Mouse (Mus musculus): ENCODE measurements around the gene Znrf2. TPM values are rescaled to one million over a fixed set of nuclear protein-coding genes. Genes with fewer than 3 reads are reported as not detected.

Znrf2 gene
- total and polyA plus RNA-seq, 2 experiments from 2014 or later = 5.9 to 45.9 TPM

DNA sequence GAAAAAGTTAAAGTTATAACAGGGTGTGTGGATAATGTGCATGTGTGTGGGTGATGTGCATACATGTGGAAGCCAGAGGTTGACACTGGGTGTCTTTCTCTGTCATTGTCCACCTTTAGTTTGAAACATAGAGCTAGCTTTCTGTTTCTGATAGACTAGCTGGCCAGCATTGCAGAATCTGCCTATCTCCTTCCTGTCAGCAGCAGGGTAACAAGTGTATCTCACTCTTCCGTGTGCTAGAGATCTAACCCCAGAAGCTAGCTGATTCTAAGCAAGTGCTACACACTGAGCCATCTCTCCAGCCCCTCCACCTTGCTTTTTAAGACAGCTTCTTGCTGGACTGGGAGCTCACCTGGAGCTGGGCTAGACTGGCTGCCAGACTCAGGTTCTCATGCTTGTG lies 11.6 kb downstream of the Znrf2 start:
- Histone ChIP-seq H3K4me3 (ENCODE audit: low read length) (no peak overlapping the region), H3K4me1 (ENCODE audit: insufficient read depth, low read length) (no peaks in the 10 kb centered on the region), H3K4me2 (ENCODE audit: low read depth, low read length) (no peak overlapping the region), H3K27ac (no peak overlapping the region), H3K9ac (replicated peaks; ENCODE audit: low read length) (no peak overlapping the region), H3K27me3 (ENCODE audit: insufficient read depth, low read length) (no peaks in the 10 kb centered on the region), H3K36me3 (ENCODE audit: insufficient read depth, low read length) (no peaks in the 10 kb centered on the region), H3K9me3 (ENCODE audit: low read length) (no peaks in the 10 kb centered on the region)
- no peak for ATAC-seq
- DNase-seq (ENCODE audit: low spot score) = no peak
- TF ChIP-seq CTCF (IDR thresholded peaks at IDR 0.05; ENCODE audit: low read depth) = no peak
- 81% methylated on average over 1 of the region's 1 CpGs for WGBS

DNA sequence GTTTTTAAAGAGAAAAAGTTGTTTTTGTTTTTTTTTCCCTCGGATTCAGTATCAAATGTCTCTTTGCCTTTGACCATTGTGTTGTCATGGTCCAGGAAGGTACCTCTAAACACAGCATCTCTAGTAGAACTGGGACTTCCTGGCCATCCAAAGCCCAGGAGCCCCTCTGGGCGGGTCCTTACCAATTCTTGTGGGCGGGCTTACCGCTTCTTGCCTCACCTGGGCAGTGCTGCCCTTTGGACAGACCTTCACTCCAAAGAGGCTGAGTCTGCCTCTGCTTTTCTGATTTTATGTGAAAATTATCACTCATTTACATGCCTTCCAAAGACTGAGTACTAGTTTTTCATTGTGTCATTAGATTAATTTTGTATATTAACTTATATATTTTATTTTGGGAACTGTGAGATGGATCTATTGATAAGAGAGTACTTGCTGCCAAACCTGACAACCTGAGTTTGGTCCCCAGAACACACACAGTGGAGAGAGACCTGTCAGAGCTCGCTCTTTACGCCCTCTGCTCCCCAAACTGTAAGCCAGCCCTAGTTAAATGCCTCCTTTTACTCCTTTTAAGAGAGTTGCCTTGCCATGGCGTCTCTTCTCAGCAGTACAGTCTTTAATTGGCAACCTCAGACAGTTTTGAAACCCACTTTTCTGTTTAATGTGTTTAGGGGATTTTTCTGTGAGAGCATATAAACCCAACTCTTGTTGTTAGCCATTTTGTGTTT lies 13.5 kb downstream of the Znrf2 start:
- TF ChIP-seq CTCF (IDR thresholded peaks at IDR 0.05; ENCODE audit: low read depth) = no peak
- DNase-seq (ENCODE audit: low spot score) = no peak
- H3K4me1 ChIP-seq (ENCODE audit: insufficient read depth, low read length) = no peaks in the 10 kb centered on the region
- no peaks in the 10 kb centered on the region for H3K27me3 ChIP-seq (ENCODE audit: insufficient read depth, low read length)
- H3K9me3 ChIP-seq (ENCODE audit: low read length) = no peaks in the 10 kb centered on the region
- WGBS = 83% methylated on average over 7 of the region's 7 CpGs
- no peak overlapping the region for H3K4me2 ChIP-seq (ENCODE audit: low read depth, low read length)
- no peak for ATAC-seq
- H3K9ac ChIP-seq (replicated peaks; ENCODE audit: low read length) = no peak overlapping the region
- no peak overlapping the region for H3K27ac ChIP-seq
- no peak overlapping the region for H3K4me3 ChIP-seq (ENCODE audit: low read length)
- no peaks in the 10 kb centered on the region for H3K36me3 ChIP-seq (ENCODE audit: insufficient read depth, low read length)

DNA sequence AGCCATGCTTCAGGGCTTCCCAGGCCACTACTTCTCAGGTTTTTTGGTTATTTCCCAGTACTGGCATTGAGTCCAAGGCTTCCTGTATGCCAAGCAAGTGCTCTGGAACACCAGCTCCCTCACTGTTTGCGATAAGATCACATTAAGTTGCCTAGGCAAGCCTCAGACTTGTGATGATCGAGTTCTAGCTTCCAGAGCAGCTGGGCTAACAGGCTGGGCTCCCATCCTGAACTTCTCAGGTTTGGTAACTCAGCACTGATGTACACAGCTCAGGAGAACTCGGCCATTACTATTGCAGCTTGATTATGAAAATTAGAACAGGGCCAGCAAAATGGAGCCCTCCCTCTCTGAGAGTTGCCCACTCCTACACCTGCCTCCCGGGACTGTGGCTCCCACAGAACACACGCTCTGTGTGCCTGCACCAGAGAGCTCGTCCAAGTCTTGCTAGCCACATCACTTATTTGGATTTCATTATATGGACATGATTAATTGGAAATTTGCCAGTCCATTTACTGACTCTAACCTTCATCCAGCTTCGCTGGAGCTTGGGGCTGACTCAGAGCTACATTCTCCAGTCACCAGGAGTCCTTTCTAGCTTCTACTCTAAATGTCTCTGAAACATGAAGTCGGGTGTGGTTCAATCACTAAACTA lies 14.5 kb downstream of the Znrf2 start:
- no peak for TF ChIP-seq CTCF (IDR thresholded peaks at IDR 0.05; ENCODE audit: low read depth)
- no peak overlapping the region for H3K9ac ChIP-seq (replicated peaks; ENCODE audit: low read length)
- no peak overlapping the region for H3K4me3 ChIP-seq (ENCODE audit: low read length)
- no peak for ATAC-seq
- WGBS = 44% methylated on average over 8 of the region's 8 CpGs
- peak; percentile 16 for DNase-seq (ENCODE audit: low spot score)
- no peaks in the 10 kb centered on the region for H3K36me3 ChIP-seq (ENCODE audit: insufficient read depth, low read length)
- H3K9me3 ChIP-seq (ENCODE audit: low read length) = no peaks in the 10 kb centered on the region
- no peaks in the 10 kb centered on the region for H3K27me3 ChIP-seq (ENCODE audit: insufficient read depth, low read length)
- H3K4me1 ChIP-seq (ENCODE audit: insufficient read depth, low read length) = no peaks in the 10 kb centered on the region
- H3K4me2 ChIP-seq (ENCODE audit: low read depth, low read length) = no peak overlapping the region
- H3K27ac ChIP-seq = no peak overlapping the region

DNA sequence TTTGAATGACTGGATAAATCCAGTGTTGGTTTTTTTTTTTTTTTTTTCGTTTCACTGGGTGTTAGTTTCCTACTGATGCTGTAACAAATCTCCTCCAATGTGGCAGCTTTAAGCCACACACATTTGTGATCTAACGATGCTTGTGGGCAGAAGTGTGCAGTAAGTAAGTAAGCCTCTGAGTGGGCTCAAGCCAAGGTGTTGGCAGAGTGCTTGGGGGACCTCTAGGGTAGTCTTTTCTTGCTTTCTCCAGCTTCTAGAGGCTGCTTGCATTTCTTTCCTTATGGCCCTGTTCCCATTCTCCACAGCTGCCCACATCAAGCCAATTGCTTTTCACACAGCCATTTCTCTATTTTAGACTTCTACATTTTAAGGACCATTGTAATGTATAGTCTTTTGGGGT lies 16.7 kb downstream of the Znrf2 start:
- Histone ChIP-seq H3K9ac (replicated peaks; ENCODE audit: low read length) (no peak overlapping the region), H3K9me3 (ENCODE audit: low read length) (no peaks in the 10 kb centered on the region), H3K36me3 (ENCODE audit: insufficient read depth, low read length) (no peaks in the 10 kb centered on the region), H3K27me3 (ENCODE audit: insufficient read depth, low read length) (no peaks in the 10 kb centered on the region), H3K4me1 (ENCODE audit: insufficient read depth, low read length) (no peaks in the 10 kb centered on the region), H3K4me3 (ENCODE audit: low read length) (no peak overlapping the region), H3K4me2 (ENCODE audit: low read depth, low read length) (no peak overlapping the region), H3K27ac (no peak overlapping the region)
- peak; percentile 21 for DNase-seq (ENCODE audit: low spot score)
- TF ChIP-seq CTCF (IDR thresholded peaks at IDR 0.05; ENCODE audit: low read depth) = no peak
- no peak for ATAC-seq
- WGBS = 53% methylated on average over 2 of the region's 2 CpGs

DNA sequence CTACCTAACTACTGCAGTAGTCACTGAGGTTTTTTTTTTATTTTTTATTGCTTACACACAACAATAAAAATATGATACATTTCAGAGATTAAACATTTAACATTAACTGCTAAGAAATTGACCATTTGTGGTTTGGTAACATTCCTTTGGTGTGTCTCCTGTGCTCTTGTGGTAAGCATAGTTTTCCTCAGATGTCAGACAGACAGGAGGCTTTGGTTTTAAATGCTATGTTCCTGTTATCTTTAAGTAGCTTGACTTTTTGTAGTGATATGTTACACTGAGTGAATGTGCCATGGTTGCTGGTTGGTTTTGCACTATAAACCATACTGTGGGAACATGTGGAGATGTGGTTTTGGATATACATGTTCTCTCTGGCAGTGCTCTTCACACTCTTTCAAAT lies 19.9 kb downstream of the Znrf2 start:
- H3K27me3 ChIP-seq (ENCODE audit: insufficient read depth, low read length) = no peaks in the 10 kb centered on the region
- H3K9me3 ChIP-seq (ENCODE audit: low read length) = no peaks in the 10 kb centered on the region
- no peaks in the 10 kb centered on the region for H3K4me1 ChIP-seq (ENCODE audit: insufficient read depth, low read length)
- no peak overlapping the region for H3K27ac ChIP-seq
- no peaks in the 10 kb centered on the region for H3K36me3 ChIP-seq (ENCODE audit: insufficient read depth, low read length)
- no peak for TF ChIP-seq CTCF (IDR thresholded peaks at IDR 0.05; ENCODE audit: low read depth)
- DNase-seq (ENCODE audit: low spot score) (no peak), ATAC-seq (no peak)
- no peak overlapping the region for H3K4me2 ChIP-seq (ENCODE audit: low read depth, low read length)
- H3K4me3 ChIP-seq (ENCODE audit: low read length) = no peak overlapping the region
- H3K9ac ChIP-seq (replicated peaks; ENCODE audit: low read length) = no peak overlapping the region

DNA sequence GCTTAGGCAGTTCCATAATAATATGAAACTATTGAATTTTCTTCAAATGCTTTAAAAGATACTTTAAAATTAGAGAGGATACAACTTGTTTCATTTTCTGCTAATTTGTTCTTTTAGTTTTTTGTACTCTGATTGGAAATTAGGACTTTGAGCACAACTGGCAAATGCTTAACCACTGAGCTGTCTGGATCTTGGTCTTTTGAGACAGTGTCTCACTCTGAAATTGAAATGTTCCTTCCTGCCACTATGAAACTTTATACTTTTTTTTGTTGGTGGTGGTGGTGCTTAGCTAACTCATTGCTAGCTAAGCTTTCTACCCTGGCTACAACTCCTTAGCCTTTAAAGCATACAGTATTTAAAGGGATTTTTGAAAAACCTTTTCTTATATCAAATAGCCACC lies 24.7 kb downstream of the Znrf2 start:
- Histone ChIP-seq H3K4me3 (ENCODE audit: low read length) (no peak overlapping the region), H3K27me3 (ENCODE audit: insufficient read depth, low read length) (no peaks in the 10 kb centered on the region), H3K4me1 (ENCODE audit: insufficient read depth, low read length) (no peaks in the 10 kb centered on the region), H3K4me2 (ENCODE audit: low read depth, low read length) (no peak overlapping the region), H3K9ac (replicated peaks; ENCODE audit: low read length) (no peak overlapping the region), H3K27ac (no peak overlapping the region), H3K9me3 (ENCODE audit: low read length) (no peaks in the 10 kb centered on the region), H3K36me3 (ENCODE audit: insufficient read depth, low read length) (no peaks in the 10 kb centered on the region)
- no peak for DNase-seq (ENCODE audit: low spot score)
- no peak for TF ChIP-seq CTCF (IDR thresholded peaks at IDR 0.05; ENCODE audit: low read depth)
- ATAC-seq = no peak

DNA sequence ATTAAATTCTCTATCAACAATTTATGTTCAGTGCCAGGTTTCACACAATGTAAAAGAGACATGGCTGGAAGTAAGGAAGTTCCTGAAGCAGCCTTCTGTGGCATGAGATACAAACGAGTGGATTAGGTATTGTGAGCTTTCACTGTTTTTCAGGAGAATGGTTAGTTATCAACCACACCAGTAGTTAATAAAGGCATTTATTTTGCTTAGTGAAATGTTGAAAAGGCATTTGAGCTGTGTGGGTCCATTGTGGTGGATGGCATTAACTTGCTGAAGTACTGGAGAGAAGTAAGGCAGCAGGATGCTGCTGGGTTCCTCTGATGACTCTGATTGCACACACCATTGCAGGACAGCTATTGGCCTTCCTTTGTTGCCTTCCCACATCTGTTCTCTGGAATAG lies 25.3 kb downstream of the Znrf2 start:
- H3K9me3 ChIP-seq (ENCODE audit: low read length) = no peaks in the 10 kb centered on the region
- WGBS = 33% methylated on average over 1 of the region's 1 CpGs
- H3K36me3 ChIP-seq (ENCODE audit: insufficient read depth, low read length) = no peaks in the 10 kb centered on the region
- no peak for TF ChIP-seq CTCF (IDR thresholded peaks at IDR 0.05; ENCODE audit: low read depth)
- no peaks in the 10 kb centered on the region for H3K4me1 ChIP-seq (ENCODE audit: insufficient read depth, low read length)
- H3K27ac ChIP-seq = no peak overlapping the region
- H3K4me3 ChIP-seq (ENCODE audit: low read length) = no peak overlapping the region
- ATAC-seq (no peak), DNase-seq (ENCODE audit: low spot score) (no peak)
- no peak overlapping the region for H3K9ac ChIP-seq (replicated peaks; ENCODE audit: low read length)
- no peak overlapping the region for H3K4me2 ChIP-seq (ENCODE audit: low read depth, low read length)
- H3K27me3 ChIP-seq (ENCODE audit: insufficient read depth, low read length) = no peaks in the 10 kb centered on the region

Measured in hindbrain, postnatal 0 days (tissue).